Mouse (Mus musculus) hindbrain, embryonic 13.5 days (tissue): ENCODE results near the gene Cald1. TPM values are rescaled to one million over a fixed set of nuclear protein-coding genes. Genes with fewer than 3 reads are reported as not detected.

ENCODE experiments used
- ATAC-seq: fragments of 200-750 bp; cut with Nextera tagmentation; 2 replicates; pipeline ENCODE4 v1.8.0; 2017; ENCODE audit warnings: moderate TSS enrichment; ENCODE audit not compliant: low FRiP score
- H3K27ac ChIP-seq: fragments of 300-500 bp; sonication (generic); 2 replicates; pipeline ENCODE4 v1.5.1; 2015; ENCODE audit warnings: inconsistent platforms, mild to moderate bottlenecking, moderate library complexity
- H3K27me3 ChIP-seq: fragments of 300-500 bp; sonication (generic); 2 replicates; pipeline ENCODE4 v1.6.1; 2015; ENCODE audit warnings: mild to moderate bottlenecking, inconsistent platforms
- H3K36me3 ChIP-seq: fragments of 300-500 bp; sonication (generic); 2 replicates; pipeline ENCODE4 v1.6.1; 2015; ENCODE audit warnings: mild to moderate bottlenecking, inconsistent platforms
- H3K4me1 ChIP-seq: fragments of 300-500 bp; sonication (generic); replicated peaks from 2 replicates; pipeline ENCODE4 v1.6.1; 2015; ENCODE audit warnings: inconsistent platforms
- H3K4me2 ChIP-seq: fragments of 300-500 bp; sonication (generic); 2 replicates; pipeline ENCODE4 v1.6.1; 2015; ENCODE audit warnings: inconsistent platforms, mild to moderate bottlenecking, moderate library complexity
- H3K4me3 ChIP-seq: fragments of 300-500 bp; sonication (generic); 2 replicates; pipeline ENCODE4 v1.5.1; 2015; ENCODE audit warnings: mild to moderate bottlenecking, inconsistent platforms
- H3K9ac ChIP-seq: fragments of 300-500 bp; sonication (generic); 2 replicates; pipeline ENCODE4 v1.6.1; 2015; ENCODE audit warnings: mild to moderate bottlenecking, inconsistent platforms
- H3K9me3 ChIP-seq: fragments of 300-500 bp; sonication (generic); 2 replicates; pipeline ENCODE4 v1.6.1; 2016; ENCODE audit warnings: inconsistent platforms
- WGBS: fragments of 180-500 bp; shearing (Covaris S2); methylation state at CpG from one replicate; pipeline ENCODE4 v1.1.7; 2015; 5-methylcytosine and 5-hydroxymethylcytosine counted together
- polyA plus RNA-seq: library from polyadenylated mRNA; unstranded; fragments of >200 nt; fragmentation: Nextera tagmentation; extraction: Ambion mirVana; gene quantifications from 2 replicates; pipeline ENCODE4 v1.2.1, GENCODE M21; 2015

The Cald1 gene
- polyA plus RNA-seq, 1 experiment from 2014 or later: 80.0 TPM

- 82% methylated on average over 1 of the region's 1 CpGs for WGBS
- H3K4me3 ChIP-seq: no peak overlapping the region
- no peak overlapping the region for H3K4me2 ChIP-seq
These were observed 4.9 kb upstream of the Cald1 start for GRCm38 (mm10) chr6:34593353-34593752.

GRCm38 (mm10) chr6:34597316-34597715 lies 984 bp upstream of the Cald1 start:
- Histone ChIP-seq H3K27ac (no peak overlapping the region), H3K4me2 (no peak overlapping the region), H3K27me3 (no peaks in the 10 kb centered on the region), H3K36me3 (no peaks in the 10 kb centered on the region), H3K4me3 (no peak overlapping the region), H3K9me3 (no peaks in the 10 kb centered on the region), H3K4me1 (peaks cover 11% of the 10 kb centered on the region), H3K9ac (no peak overlapping the region)
- 70% methylated on average over 3 of the region's 3 CpGs for WGBS
- no peak for ATAC-seq

More at GRCm38 (mm10) chr6:34593353-34593752, 4.9 kb upstream of the Cald1 start:
- H3K9ac ChIP-seq: no peak overlapping the region
- peaks cover 6% of the 10 kb centered on the region for H3K4me1 ChIP-seq
- ATAC-seq: no peak
- H3K9me3 ChIP-seq: no peaks in the 10 kb centered on the region
- no peaks in the 10 kb centered on the region for H3K36me3 ChIP-seq
- H3K27ac ChIP-seq: no peak overlapping the region
- H3K27me3 ChIP-seq: no peaks in the 10 kb centered on the region

- no peaks in the 10 kb centered on the region for H3K27me3 ChIP-seq
- H3K4me2 ChIP-seq: peak overlapping the region; percentile 51; the same call in 1 of the 2 replicates
- H3K9ac ChIP-seq: no peak overlapping the region
- peak overlapping the region; percentile 22; the same call in 1 of the 2 replicates for H3K4me3 ChIP-seq
- no peak for ATAC-seq
- H3K27ac ChIP-seq: no peak overlapping the region
- 67% methylated on average over 9 of the region's 9 CpGs for WGBS
- no peaks in the 10 kb centered on the region for H3K36me3 ChIP-seq
- H3K4me1 ChIP-seq: peaks cover 11% of the 10 kb centered on the region
- no peaks in the 10 kb centered on the region for H3K9me3 ChIP-seq
These were observed 871 bp downstream of the Cald1 start for GRCm38 (mm10) chr6:34599171-34599570.

- ATAC-seq: no peak
- Histone ChIP-seq H3K9me3 (no peaks in the 10 kb centered on the region), H3K4me3 (peak overlapping the region; percentile 22; the same call in 1 of the 2 replicates), H3K27ac (no peak overlapping the region), H3K4me2 (peak overlapping the region; percentile 51; the same call in 1 of the 2 replicates), H3K4me1 (peaks cover 11% of the 10 kb centered on the region), H3K36me3 (no peaks in the 10 kb centered on the region), H3K27me3 (no peaks in the 10 kb centered on the region), H3K9ac (no peak overlapping the region)
- 67% methylated on average over 10 of the region's 10 CpGs for WGBS
These were observed 1.4 kb downstream of the Cald1 start for GRCm38 (mm10) chr6:34599631-34600111.

- ATAC-seq: no peak
- Histone ChIP-seq H3K4me3 (no peak overlapping the region), H3K36me3 (no peaks in the 10 kb centered on the region), H3K27ac (no peak overlapping the region), H3K4me1 (peaks cover 11% of the 10 kb centered on the region), H3K4me2 (no peak overlapping the region), H3K9me3 (no peaks in the 10 kb centered on the region), H3K27me3 (no peaks in the 10 kb centered on the region), H3K9ac (no peak overlapping the region)
- 94% methylated on average over 4 of the region's 4 CpGs for WGBS
These were observed 2.5 kb downstream of the Cald1 start for GRCm38 (mm10) chr6:34600850-34601249.

- Histone ChIP-seq H3K27ac (no peak overlapping the region), H3K27me3 (no peaks in the 10 kb centered on the region), H3K9ac (no peak overlapping the region), H3K4me3 (no peak overlapping the region), H3K4me2 (no peak overlapping the region), H3K9me3 (no peaks in the 10 kb centered on the region), H3K4me1 (peaks cover 11% of the 10 kb centered on the region), H3K36me3 (no peaks in the 10 kb centered on the region)
- WGBS: 82% methylated on average over 2 of the region's 2 CpGs
- ATAC-seq: no peak
These were observed 3.8 kb downstream of the Cald1 start for GRCm38 (mm10) chr6:34602091-34602490.

GRCm38 (mm10) chr6:34606407-34606806 lies 8.1 kb downstream of the Cald1 start:
- Histone ChIP-seq H3K27ac (no peak overlapping the region), H3K4me3 (no peak overlapping the region), H3K36me3 (no peaks in the 10 kb centered on the region), H3K27me3 (no peaks in the 10 kb centered on the region), H3K9me3 (no peaks in the 10 kb centered on the region), H3K4me2 (no peak overlapping the region), H3K4me1 (peaks cover 12% of the 10 kb centered on the region; the same call in 1 of the 2 replicates), H3K9ac (no peak overlapping the region)
- WGBS: 68% methylated on average over 4 of the region's 4 CpGs
- no peak for ATAC-seq

GRCm38 (mm10) chr6:34608603-34609002 lies 10.3 kb downstream of the Cald1 start:
- no peaks in the 10 kb centered on the region for H3K36me3 ChIP-seq
- no peak for ATAC-seq
- H3K9ac ChIP-seq: no peak overlapping the region
- H3K27ac ChIP-seq: no peak overlapping the region
- peaks cover 12% of the 10 kb centered on the region; the same call in 1 of the 2 replicates for H3K4me1 ChIP-seq
- no peak overlapping the region for H3K4me2 ChIP-seq
- H3K9me3 ChIP-seq: no peaks in the 10 kb centered on the region
- H3K27me3 ChIP-seq: no peaks in the 10 kb centered on the region
- WGBS: 91% methylated on average over 3 of the region's 3 CpGs
- H3K4me3 ChIP-seq: no peak overlapping the region

GRCm38 (mm10) chr6:34609892-34610829 lies 11.9 kb downstream of the Cald1 start:
- H3K4me2 ChIP-seq: peak overlapping the region; percentile 15
- no peak for ATAC-seq
- no peak overlapping the region for H3K27ac ChIP-seq
- no peaks in the 10 kb centered on the region for H3K36me3 ChIP-seq
- 41% methylated on average over 24 of the region's 24 CpGs for WGBS
- H3K4me1 ChIP-seq: peaks cover 12% of the 10 kb centered on the region; the same call in 1 of the 2 replicates
- no peaks in the 10 kb centered on the region for H3K9me3 ChIP-seq
- no peaks in the 10 kb centered on the region for H3K27me3 ChIP-seq
- no peak overlapping the region for H3K4me3 ChIP-seq
- no peak overlapping the region for H3K9ac ChIP-seq

- H3K27me3 ChIP-seq: no peaks in the 10 kb centered on the region
- no peak overlapping the region for H3K9ac ChIP-seq
- 95% methylated on average over 5 of the region's 5 CpGs for WGBS
- no peak overlapping the region for H3K27ac ChIP-seq
- H3K4me1 ChIP-seq: peaks cover 12% of the 10 kb centered on the region; the same call in 1 of the 2 replicates
- no peak overlapping the region for H3K4me2 ChIP-seq
- H3K36me3 ChIP-seq: no peaks in the 10 kb centered on the region
- no peaks in the 10 kb centered on the region for H3K9me3 ChIP-seq
- ATAC-seq: no peak
- H3K4me3 ChIP-seq: no peak overlapping the region
These were observed 14.8 kb downstream of the Cald1 start for GRCm38 (mm10) chr6:34613122-34613521.

- 88% methylated on average over 3 of the region's 3 CpGs for WGBS
- H3K9me3 ChIP-seq: no peaks in the 10 kb centered on the region
- H3K9ac ChIP-seq: no peak overlapping the region
- H3K27ac ChIP-seq: no peak overlapping the region
- H3K4me1 ChIP-seq: 0 out of 2 replicates have a peak, but pooled peaks cover 2% of the 10 kb centered on the region
- no peaks in the 10 kb centered on the region for H3K36me3 ChIP-seq
- no peak overlapping the region for H3K4me2 ChIP-seq
- no peak for ATAC-seq
- no peak overlapping the region for H3K4me3 ChIP-seq
- H3K27me3 ChIP-seq: no peaks in the 10 kb centered on the region
These were observed 17.1 kb downstream of the Cald1 start for GRCm38 (mm10) chr6:34615419-34615818.

GRCm38 (mm10) chr6:34619494-34619893 lies 21.2 kb downstream of the Cald1 start:
- Histone ChIP-seq H3K27me3 (no peaks in the 10 kb centered on the region), H3K9ac (no peak overlapping the region), H3K36me3 (no peaks in the 10 kb centered on the region), H3K4me2 (no peak overlapping the region), H3K4me1 (no peaks in the 10 kb centered on the region), H3K4me3 (no peak overlapping the region), H3K27ac (no peak overlapping the region), H3K9me3 (no peaks in the 10 kb centered on the region)
- 81% methylated on average over 2 of the region's 2 CpGs for WGBS
- no peak for ATAC-seq
